Mouse (Mus musculus) CH12.LX (cell line): Measurements from ENCODE around the gene Vstm2b.

Experiments used
- BHLHE40 ChIP-seq: IDR thresholded peaks from 2 replicates; pipeline ENCODE4 v1.6.1; 2011; ENCODE audit warnings: mild to moderate bottlenecking, low read depth, low read length, improper control_type of control experiment
- CTCF ChIP-seq, 2 experiments: IDR thresholded peaks in 1 of 2; conservative IDR thresholded peaks in 1 of 2; 2 replicates each; pipeline ENCODE4 v1.5.1; 2011 to 2012; ENCODE audit warnings: low read depth in 2 of 2, low read length in 2 of 2, improper control_type of control experiment in 1 of 2, inconsistent platforms in 1 of 2, mild to moderate bottlenecking in 1 of 2, moderate library complexity in 1 of 2
- E2F4 ChIP-seq: IDR thresholded peaks from 2 replicates; pipeline ENCODE4 v1.6.1; 2011; ENCODE audit warnings: low read depth, low read length, improper control_type of control experiment; ENCODE audit not compliant: insufficient replicate concordance
- EP300 ChIP-seq: IDR thresholded peaks from 2 replicates; pipeline ENCODE4 v1.6.1; 2011; ENCODE audit warnings: low read length, improper control_type of control experiment
- GABPA ChIP-seq: IDR thresholded peaks from 2 replicates; pipeline ENCODE4 v1.6.1; 2012; ENCODE audit warnings: low read depth, low read length, improper control_type of control experiment, inconsistent platforms; ENCODE audit not compliant: insufficient replicate concordance
- HCFC1 ChIP-seq: IDR thresholded peaks from 2 replicates; pipeline ENCODE4 v1.6.1; 2012; ENCODE audit warnings: low read depth, mild to moderate bottlenecking, inconsistent platforms, low read length, improper control_type of control experiment
- MAX ChIP-seq: IDR thresholded peaks from 2 replicates; pipeline ENCODE4 v1.6.1; 2011; ENCODE audit warnings: low read length, improper control_type of control experiment
- MEF2A ChIP-seq: IDR thresholded peaks from 2 replicates; pipeline ENCODE4 v1.6.1; 2014; ENCODE audit warnings: low read depth, mild to moderate bottlenecking, inconsistent platforms, low read length, improper control_type of control experiment, borderline replicate concordance
- MYC ChIP-seq: IDR thresholded peaks from 2 replicates; pipeline ENCODE4 v1.6.1; 2011; ENCODE audit warnings: low read depth, mild to moderate bottlenecking, improper control_type of control experiment, low read length
- POLR2A ChIP-seq: IDR thresholded peaks from 2 replicates; pipeline ENCODE4 v1.6.1; 2011; ENCODE audit warnings: low read depth, mild to moderate bottlenecking, improper control_type of control experiment, low read length
- RAD21 ChIP-seq: IDR thresholded peaks from 2 replicates; pipeline ENCODE4 v1.6.1; 2011; ENCODE audit warnings: low read depth, mild to moderate bottlenecking, low read length, improper control_type of control experiment, moderate library complexity
- SIN3A ChIP-seq: IDR thresholded peaks from 2 replicates; pipeline ENCODE4 v1.6.1; 2012; ENCODE audit warnings: low read length, improper control_type of control experiment, inconsistent platforms
- SMC3 ChIP-seq: IDR thresholded peaks from 2 replicates; pipeline ENCODE4 v1.6.1; 2011; ENCODE audit warnings: low read depth, low read length, improper control_type of control experiment

GRCm38 (mm10) chr7:40898711-40899375 lies 715 bp downstream of the Vstm2b start:
- TF ChIP-seq POLR2A (no peak), MAX (no peak), CTCF (conservative IDR thresholded peaks at IDR 0.05 in 1 of 2, IDR thresholded peaks at IDR 0.05 in 1 of 2; ENCODE audit: low read depth in 2 of 2, low read length in 2 of 2) (no peak), HCFC1 (no peak), RAD21 (no peak), E2F4 (no peak), MYC (no peak), MEF2A (no peak), SMC3 (no peak), GABPA (no peak), EP300 (no peak), BHLHE40 (no peak), SIN3A (no peak)
